Mouse (Mus musculus): ENCODE results near the gene Prkci. TPM values are rescaled to one million over a fixed set of nuclear protein-coding genes. Genes with fewer than 3 reads are reported as not detected.

Prkci gene
- polyA plus RNA-seq, 1 experiment from 2014 or later: 29.5 TPM

GRCm38 (mm10) chr3:30976991-30977603, 18.4 kb upstream of the Prkci start:
- Histone ChIP-seq H3K27ac (peak overlapping the region; percentile 47; the same call in 1 of the 2 replicates), H3K9ac (ENCODE audit: low read depth, low read length) (no peak overlapping the region), H3K9me3 (replicated peaks; ENCODE audit: low read length) (no peaks in the 10 kb centered on the region), H3K36me3 (ENCODE audit: insufficient read depth, low read length) (no peaks in the 10 kb centered on the region), H3K27me3 (ENCODE audit: insufficient read depth, low read length) (no peaks in the 10 kb centered on the region), H3K4me1 (replicated peaks; ENCODE audit: insufficient read depth, low read length) (no peaks in the 10 kb centered on the region), H3K4me3 (replicated peaks; ENCODE audit: low read depth, low read length) (no peak overlapping the region), H3K4me2 (ENCODE audit: low read length) (no peak overlapping the region)
- no peak for TF ChIP-seq CTCF (IDR thresholded peaks at IDR 0.05; ENCODE audit: low read depth)
- WGBS: 40% methylated on average over 1 of the region's 1 CpGs
- DNase-seq (ENCODE audit: low spot score) (no peak), ATAC-seq (replicated peaks; ENCODE audit: low FRiP score, low read depth) (0 out of 2 replicates have a peak, but pooled peaks have one; percentile 47)

DNA sequence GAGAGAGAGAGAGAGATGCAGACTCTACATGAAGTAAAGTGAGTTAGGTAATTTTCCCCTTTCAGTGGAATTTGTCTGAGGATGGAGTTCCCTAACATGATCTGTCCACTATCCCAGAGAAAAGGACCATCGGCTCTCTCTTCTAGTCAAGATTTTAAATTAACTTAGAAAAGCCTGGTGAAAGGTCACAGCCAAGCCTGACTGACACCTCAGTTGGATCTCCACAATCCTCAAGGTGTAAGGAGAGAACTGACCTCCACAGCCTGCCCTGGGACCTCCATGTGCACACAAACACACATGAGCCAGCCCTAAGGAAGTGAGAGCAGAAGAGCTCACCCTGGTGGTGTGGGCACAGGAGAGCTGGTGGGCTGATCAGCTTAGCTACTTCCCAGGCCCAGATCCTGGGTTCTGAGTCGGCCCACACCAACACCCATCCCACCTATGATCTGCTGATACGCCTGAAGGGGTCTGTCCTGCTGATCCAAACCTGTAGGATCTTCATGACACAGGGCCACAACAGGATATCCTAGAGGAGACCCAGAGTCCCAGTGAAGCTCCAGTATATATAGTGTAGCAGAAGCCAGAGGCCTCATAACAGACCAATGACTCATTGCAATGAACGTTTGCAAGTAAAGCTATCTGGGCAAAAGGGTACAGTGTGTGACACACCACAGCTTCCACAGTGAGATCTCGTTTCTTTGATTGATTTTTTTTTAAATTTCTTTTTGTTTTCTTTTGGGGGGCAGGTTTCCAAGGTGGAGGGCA, 13.7 kb upstream of the Prkci start:
- Histone ChIP-seq H3K27me3 (ENCODE audit: insufficient read depth, low read length) (no peaks in the 10 kb centered on the region), H3K4me1 (replicated peaks; ENCODE audit: insufficient read depth, low read length) (no peaks in the 10 kb centered on the region), H3K27ac (no peak overlapping the region), H3K4me2 (ENCODE audit: low read length) (no peak overlapping the region), H3K9me3 (replicated peaks; ENCODE audit: low read length) (no peaks in the 10 kb centered on the region), H3K9ac (ENCODE audit: low read depth, low read length) (no peak overlapping the region), H3K4me3 (replicated peaks; ENCODE audit: low read depth, low read length) (no peak overlapping the region), H3K36me3 (ENCODE audit: insufficient read depth, low read length) (no peaks in the 10 kb centered on the region)
- TF ChIP-seq CTCF (IDR thresholded peaks at IDR 0.05; ENCODE audit: low read depth): 0 out of 2 replicates have a peak, but pooled peaks have one; percentile 15
- DNase-seq (ENCODE audit: low spot score) (no peak), ATAC-seq (replicated peaks; ENCODE audit: low FRiP score, low read depth) (peak; percentile 80)
- 45% methylated on average over 5 of the region's 5 CpGs for WGBS

DNA sequence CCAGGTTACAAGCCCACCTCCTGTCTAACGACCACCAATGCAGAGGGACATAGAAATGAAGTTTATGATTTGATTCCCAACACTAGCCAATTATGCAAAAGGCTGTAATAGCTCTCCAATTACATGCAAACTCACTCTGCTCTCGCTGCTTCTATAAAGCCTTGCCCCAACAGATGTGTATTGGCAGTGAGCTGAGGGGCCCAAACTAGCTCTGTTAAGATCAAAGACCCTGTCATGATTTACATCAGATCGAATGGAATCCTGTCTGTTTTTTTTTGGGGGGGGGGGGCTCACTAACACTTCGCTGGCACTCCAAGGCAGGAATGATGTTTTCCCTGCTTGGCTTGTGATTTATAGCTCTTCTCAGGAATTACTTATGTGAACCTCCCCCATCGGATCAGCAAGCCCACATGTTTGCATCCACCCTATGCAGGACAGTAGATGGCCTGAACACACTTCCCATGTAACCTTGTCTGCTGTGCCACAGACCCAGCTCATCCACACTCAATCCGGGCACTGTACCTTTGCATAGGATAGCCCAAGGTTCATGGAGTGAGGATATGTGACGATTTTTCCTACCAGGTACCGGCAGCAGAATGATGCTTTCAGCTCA, 12.5 kb upstream of the Prkci start:
- H3K36me3 ChIP-seq (ENCODE audit: insufficient read depth, low read length): no peaks in the 10 kb centered on the region
- H3K9ac ChIP-seq (ENCODE audit: low read depth, low read length): no peak overlapping the region
- H3K9me3 ChIP-seq (replicated peaks; ENCODE audit: low read length): no peaks in the 10 kb centered on the region
- TF ChIP-seq CTCF (IDR thresholded peaks at IDR 0.05; ENCODE audit: low read depth): no peak
- H3K4me3 ChIP-seq (replicated peaks; ENCODE audit: low read depth, low read length): no peak overlapping the region
- no peak overlapping the region for H3K27ac ChIP-seq
- ATAC-seq (replicated peaks; ENCODE audit: low FRiP score, low read depth) (no peak), DNase-seq (ENCODE audit: low spot score) (no peak)
- H3K4me2 ChIP-seq (ENCODE audit: low read length): no peak overlapping the region
- WGBS: 21% methylated on average over 8 of the region's 8 CpGs
- no peaks in the 10 kb centered on the region for H3K27me3 ChIP-seq (ENCODE audit: insufficient read depth, low read length)
- no peaks in the 10 kb centered on the region for H3K4me1 ChIP-seq (replicated peaks; ENCODE audit: insufficient read depth, low read length)

- Histone ChIP-seq H3K4me1 (replicated peaks; ENCODE audit: insufficient read depth, low read length) (no peaks in the 10 kb centered on the region), H3K4me3 (replicated peaks; ENCODE audit: low read depth, low read length) (no peak overlapping the region), H3K4me2 (ENCODE audit: low read length) (no peak overlapping the region), H3K9me3 (replicated peaks; ENCODE audit: low read length) (no peaks in the 10 kb centered on the region), H3K27ac (no peak overlapping the region), H3K9ac (ENCODE audit: low read depth, low read length) (no peak overlapping the region), H3K27me3 (ENCODE audit: insufficient read depth, low read length) (no peaks in the 10 kb centered on the region), H3K36me3 (ENCODE audit: insufficient read depth, low read length) (no peaks in the 10 kb centered on the region)
- DNase-seq (ENCODE audit: low spot score): no peak
- ATAC-seq (replicated peaks; ENCODE audit: low FRiP score, low read depth): no peak
- no peak for TF ChIP-seq CTCF (IDR thresholded peaks at IDR 0.05; ENCODE audit: low read depth)
- WGBS: 93% methylated on average over 9 of the region's 9 CpGs
Measured at GRCm38 (mm10) chr3:30987396-30988318, 7.9 kb upstream of the Prkci start.

DNA sequence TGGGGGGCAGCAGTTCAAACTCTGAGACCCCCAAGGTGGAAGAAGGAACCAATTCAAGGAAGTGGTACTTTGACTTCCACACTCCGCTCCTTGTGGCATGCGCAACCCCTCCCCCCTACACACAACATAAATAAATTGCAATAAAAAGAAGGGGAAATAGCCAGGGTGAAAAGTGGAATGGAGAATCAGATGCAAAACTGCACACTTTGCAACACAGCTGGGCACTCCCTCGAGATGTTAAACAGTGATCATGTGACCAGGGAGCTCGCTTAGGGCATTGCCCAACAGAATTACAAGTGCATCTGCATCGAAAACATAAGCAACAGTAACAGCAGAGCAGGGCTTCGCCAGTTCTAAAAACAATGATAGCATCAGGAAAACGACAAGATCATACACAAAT, 3.4 kb upstream of the Prkci start:
- Histone ChIP-seq H3K4me2 (ENCODE audit: low read length) (no peak overlapping the region), H3K27me3 (ENCODE audit: insufficient read depth, low read length) (no peaks in the 10 kb centered on the region), H3K27ac (no peak overlapping the region), H3K9ac (ENCODE audit: low read depth, low read length) (no peak overlapping the region), H3K4me1 (replicated peaks; ENCODE audit: insufficient read depth, low read length) (peaks cover 9% of the 10 kb centered on the region; the same call in 1 of the 2 replicates), H3K4me3 (replicated peaks; ENCODE audit: low read depth, low read length) (no peak overlapping the region), H3K36me3 (ENCODE audit: insufficient read depth, low read length) (no peaks in the 10 kb centered on the region), H3K9me3 (replicated peaks; ENCODE audit: low read length) (no peaks in the 10 kb centered on the region)
- ATAC-seq (replicated peaks; ENCODE audit: low FRiP score, low read depth): no peak
- TF ChIP-seq CTCF (IDR thresholded peaks at IDR 0.05; ENCODE audit: low read depth): no peak
- no peak for DNase-seq (ENCODE audit: low spot score)
- WGBS: 71% methylated on average over 7 of the region's 7 CpGs
